Mouse (Mus musculus): Measurements from ENCODE around the gene 0610040J01Rik. TPM values are rescaled to one million over a fixed set of nuclear protein-coding genes. Genes with fewer than 3 reads are reported as not detected.
A peak's percentile ranks its signal among the peaks of the same experiment; 100 is the strongest.

Gene 0610040J01Rik
- total RNA-seq, 4 experiments from 2014 or later: 4.1 to 6.1 (median 5.1) TPM

DNA sequence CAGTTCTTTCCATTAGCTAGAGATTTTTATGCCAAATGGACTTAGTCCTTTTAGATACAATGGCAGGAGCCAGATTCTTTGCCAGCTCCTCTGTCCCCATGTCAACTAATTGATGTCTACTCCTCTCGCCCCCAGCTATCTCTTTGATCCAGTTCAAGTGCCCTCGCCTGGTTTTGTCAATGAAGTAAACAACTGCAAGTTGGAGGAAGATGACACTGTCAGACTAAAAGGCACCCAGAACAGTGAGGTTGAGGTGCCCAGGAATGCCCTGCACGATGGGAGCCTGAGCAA is 85.6 kb downstream of the 0610040J01Rik start:
- DNase-seq (ENCODE audit: low spot score): no peak

DNA sequence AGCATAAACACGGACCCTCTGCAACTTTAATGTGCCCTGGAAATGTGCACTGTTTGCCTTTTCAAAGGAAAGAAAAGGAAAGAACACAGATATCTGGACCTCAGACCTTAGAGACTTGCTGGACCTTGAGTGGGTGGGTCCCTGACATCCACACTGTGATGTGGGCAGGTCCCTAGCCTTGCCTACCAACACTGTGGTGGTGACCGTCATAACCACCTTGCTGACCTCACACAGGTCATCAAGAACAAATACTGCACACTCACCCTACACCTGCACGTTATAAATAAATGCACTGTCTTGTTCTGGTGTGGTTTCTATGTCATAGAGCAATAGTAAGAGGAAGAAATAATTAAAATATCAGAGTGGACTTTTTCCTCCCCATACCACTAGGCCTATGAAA is 91.2 kb downstream of the 0610040J01Rik start:
- DNase-seq (ENCODE audit: low spot score): no peak

DNA sequence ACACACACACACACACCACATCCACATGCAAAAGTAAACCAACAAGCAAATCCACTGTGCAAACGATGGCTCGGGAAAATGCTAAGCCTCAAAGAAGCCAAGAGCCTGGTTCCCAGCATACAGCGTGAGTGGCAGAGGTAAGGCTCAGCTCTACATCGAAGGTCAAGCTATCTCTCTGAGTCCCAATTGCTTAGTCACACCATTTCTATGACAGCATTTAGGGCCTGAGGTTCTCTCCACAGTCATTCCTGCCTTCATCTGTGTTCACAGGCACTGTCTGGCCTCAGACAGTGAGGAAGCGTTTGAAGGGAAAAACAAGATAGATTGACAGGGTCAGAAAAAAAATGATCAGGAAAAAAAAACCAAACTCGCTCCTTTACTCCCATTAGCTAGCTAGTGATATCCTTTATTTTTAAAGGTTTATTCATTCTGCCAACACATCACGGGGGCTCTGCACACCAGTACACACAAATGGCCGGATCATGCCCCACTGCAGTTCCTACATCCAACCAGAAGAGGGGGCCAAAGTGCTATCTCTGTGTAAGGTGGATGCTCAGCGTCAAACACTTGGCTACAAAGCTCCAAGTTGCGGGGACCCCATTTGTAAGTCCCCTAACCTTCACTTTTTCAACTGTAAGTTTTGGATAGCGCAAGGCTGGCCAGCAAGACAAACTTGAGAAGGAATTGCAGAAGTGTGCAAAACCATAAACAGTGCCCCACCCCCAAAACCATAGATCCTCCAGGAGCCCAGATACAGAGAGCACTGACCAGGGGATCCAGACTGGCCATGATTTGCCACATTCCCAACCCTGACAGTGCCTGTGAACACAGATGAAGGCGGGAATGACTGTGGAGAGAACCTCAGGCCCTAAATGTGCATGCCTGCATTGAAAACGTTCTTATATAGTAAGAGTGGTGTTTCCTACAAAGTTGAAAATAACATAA is 94.3 kb downstream of the 0610040J01Rik start:
- DNase-seq (ENCODE audit: low spot score): peak; percentile 86

DNA sequence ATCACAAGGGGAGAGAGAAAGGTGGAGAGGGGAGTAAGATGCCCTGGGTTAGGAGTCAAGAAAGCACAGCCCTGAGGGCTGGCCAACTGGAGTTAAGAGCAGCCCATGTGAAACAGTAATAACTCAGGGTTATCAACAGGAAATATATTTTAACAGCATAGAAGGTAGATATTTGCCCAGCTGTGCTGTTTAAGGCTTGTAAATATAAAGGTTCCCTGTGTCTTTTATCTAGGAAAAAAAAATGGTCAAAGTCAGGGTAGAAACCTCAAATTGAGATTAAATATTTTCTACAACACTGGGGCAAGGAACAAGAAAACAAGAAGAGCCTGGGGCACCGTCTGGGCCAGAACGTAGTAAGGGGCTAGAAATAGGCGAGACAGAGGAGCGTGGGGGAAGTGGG is 95.3 kb downstream of the 0610040J01Rik start:
- DNase-seq (ENCODE audit: low spot score): no peak

DNA sequence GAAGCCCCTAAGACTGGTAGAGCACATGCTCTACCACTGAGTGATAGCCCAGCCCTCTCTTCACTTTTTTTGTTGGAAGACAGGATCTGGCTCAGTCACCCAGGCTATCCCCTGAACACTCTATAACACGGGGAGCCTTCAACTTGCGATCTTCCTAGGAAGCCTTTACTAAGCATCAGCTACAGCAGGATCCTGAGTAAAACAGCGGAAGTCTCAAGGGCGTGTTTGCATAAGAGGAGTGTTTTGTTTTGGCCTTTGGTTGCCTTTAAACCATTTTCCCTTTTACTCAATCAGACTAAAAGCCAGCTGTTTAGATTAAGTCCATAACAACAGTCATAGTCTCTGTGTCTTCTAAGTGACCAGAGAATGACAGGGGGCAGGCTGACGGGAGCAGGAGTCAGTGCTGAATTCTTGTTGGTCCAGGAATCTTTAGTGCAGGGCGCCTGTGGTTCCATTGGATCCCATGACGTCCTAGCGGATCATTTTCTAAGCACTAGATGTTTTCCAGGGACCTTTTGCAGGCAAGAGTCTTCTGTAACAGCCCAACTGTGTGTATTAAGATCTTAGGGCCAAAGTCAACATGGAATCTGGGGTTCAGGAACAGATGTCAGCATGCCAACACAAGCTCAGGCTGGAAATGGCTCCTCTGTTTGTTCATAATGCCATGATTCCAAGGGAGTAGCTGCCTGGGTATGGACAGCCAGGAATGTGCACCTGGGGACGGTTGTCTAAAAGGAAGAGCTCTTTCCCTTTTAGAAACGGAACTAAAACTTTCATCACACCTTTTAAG is 98.2 kb downstream of the 0610040J01Rik start:
- DNase-seq (ENCODE audit: low spot score): no peak

DNA sequence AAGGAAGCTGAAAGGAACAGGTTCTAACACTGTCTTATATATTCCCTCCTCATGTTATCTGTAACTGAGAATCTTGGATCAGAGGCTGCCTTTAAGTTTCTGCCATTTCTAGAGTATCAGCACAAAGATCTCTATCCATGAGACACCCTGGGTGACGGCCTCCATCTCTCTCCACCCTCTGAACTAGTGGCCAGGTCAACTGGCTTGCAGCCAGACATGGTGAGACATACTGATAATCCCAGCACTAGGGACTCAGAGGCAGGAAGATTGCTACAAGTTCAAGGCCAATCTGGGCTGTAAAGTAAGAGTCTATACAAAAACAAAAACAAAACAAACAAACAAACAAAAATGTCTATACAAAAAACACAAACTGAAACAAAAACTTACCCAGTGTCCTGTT is 102.7 kb downstream of the 0610040J01Rik start:
- DNase-seq (ENCODE audit: low spot score): no peak

DNA sequence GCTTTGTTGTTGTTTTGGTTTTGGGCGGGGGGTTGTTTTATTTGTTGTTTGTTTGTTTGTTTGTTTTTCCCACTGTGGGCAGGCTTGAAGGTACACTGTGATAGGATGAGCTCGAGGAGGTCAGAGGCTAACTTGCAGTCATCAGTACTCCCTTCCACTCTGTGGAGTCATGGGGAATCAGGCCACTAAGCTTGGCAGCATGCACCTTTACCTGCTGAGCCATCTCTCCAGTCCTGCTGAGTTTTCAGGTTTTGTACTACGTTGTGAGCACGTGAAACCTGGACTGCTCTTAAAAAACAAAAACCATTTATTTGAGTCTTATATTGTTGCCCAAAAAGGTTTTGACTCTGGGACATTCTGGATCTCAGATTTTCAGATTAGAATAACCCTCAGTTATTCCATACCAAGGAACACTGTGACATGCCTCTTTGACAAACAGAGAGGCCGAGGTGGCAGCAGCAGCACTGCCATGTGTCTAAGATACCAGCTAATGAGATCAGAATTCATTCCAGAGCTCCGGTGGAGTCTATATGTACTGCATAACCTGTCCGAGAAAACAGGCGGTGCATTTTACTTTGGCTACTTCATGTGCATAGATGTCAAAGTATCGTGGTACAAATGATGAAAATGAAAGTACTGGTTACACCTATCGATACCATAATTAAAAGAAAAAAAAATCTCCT is 104.4 kb downstream of the 0610040J01Rik start:
- DNase-seq (ENCODE audit: low spot score): no peak

DNA sequence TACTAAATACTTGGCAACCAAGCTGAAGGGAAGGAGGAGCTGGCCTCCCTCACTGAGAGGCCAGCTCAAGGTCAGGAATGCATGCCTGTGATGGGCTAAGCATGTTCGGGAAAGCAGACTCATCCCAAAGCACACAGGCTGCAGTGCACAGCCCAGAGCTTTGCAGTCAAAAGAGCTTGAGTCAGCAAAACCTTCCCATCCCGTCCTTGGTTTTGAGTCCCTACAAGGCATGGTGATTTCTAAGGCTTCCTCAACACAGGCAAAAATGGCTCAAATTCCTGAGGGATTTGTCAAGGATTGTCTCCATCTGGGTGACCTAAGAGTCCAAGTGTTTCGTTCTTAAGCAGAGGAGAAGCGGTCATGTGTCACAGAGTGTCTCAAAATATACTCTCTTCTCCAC is 106.0 kb downstream of the 0610040J01Rik start:
- no peak for DNase-seq (ENCODE audit: low spot score)

DNA sequence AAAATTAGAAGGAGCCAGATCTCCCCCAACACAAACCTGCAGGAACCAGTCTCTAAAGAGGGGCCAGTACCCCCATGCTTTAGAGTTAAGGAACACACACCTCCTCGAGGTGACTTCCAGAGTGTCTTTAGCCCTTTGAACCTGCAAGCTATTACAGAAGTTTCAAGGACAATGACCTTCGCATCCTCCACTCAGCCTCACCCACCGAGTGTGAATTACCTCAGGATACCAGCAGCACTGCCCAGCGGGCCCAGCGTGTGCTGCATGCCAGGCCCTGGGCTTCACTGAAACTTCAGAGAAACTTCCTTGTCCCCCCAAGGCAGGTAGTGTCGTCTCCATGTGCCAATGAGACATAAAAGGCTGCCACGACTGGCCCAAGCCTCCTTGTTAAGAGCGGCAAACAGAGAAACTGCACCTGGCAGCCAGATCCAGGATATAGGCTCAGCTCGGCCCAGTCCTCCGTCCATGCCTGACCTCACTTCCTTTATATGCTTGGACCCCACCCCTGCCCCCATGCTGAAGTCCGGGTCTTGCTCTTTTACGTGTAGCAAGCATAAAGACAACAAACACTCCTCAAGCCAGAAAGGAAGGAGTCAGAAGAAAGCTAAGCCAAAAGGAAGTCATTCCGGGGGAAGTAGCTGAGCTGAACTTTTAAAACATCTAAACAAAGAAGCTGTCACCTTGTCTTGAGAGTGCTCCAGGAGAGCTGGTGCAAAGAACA is 111.3 kb downstream of the 0610040J01Rik start:
- DNase-seq (ENCODE audit: low spot score): peak; percentile 24

DNA sequence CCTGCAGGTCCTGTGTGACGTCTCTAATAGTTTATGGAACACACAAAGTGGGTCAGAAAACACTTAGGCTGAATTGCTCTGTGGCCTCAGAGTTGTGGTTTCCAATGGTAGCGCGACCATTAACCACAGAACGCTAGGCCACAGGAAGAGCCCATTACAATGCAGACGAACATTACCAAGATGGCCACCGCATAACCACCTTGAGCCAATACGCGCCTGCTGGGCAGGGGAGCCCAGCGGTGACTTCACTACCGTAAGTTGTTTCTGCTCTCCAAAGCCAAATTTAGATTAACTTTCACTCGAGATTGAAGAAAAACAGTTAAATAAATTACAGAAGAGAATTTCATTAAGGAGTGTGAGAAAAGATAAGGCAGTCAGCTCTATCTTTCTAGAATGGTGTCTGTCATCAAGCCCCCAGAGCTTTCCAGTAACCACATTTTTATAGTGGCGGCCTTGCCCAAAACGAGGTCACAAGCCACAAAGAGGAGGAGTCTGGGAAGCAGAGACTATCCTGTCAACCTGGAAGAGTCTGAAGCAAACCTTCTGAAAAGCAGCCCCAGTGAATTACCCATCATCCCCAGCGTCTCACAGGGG is 113.0 kb downstream of the 0610040J01Rik start:
- no peak for DNase-seq (ENCODE audit: low spot score)

DNA sequence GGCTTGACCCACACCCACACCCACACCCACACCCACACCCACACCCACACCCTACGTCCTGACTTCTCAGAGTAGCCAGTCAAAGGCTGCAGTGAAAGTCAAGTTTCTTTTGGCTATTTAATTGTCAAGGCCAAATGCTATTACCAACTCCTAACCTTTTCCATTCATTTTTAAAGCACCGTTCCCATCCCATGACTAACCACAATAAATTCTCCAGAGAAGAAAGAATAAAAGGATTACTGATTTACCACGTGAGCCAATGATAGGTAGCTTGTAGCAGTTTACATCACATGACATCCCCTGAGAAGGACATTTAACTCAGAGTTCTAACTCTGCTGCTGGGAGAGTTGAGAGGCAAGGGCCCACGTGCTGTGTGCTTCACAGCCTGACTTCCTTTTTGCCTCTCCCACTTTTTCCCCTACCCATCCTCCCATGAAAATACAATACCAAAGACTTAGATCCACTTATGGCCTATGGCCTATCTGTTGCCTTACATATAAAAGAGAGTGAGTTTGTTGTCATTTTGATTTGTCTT is 118.7 kb downstream of the 0610040J01Rik start:
- DNase-seq (ENCODE audit: low spot score): no peak

DNA sequence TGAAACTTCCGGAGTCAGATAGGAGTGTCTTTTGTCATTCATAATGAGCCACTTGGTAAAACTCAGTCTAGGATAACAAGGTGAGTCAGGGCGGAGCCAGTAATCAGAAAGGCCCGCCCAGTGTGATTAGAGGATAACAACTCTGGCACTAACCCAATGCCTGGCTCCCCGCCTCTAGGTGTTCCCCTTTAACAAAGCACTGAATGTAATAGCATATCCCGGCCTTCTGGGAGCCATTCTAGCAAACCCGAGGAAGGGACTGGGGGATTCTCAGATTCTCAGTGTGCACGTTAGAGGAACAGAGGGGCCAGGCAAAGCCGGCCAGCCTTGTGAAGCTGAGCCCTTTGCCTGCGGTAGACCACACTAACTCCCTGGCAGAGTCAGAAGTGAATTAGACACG is 120.7 kb downstream of the 0610040J01Rik start:
- DNase-seq (ENCODE audit: low spot score): no peak

DNA sequence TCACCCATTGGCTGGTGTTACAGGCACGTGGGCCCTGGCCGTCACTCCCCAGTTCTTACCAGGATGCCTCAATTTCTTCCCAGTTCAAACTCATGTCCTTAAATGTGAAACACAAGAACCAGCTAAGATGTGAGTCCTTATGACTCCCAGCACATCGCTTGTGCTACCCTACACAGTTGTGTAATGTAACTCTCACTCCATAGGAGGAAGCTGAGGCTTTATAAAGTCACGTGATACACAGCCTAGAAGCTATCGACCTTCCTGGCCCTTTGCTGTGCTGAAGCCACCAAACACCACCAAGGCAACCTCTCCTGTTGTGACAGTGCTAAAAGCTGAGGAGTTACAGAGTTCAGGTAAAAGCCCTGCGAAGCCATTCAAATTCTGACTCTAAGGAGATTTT is 123.4 kb downstream of the 0610040J01Rik start:
- DNase-seq (ENCODE audit: low spot score): no peak

DNA sequence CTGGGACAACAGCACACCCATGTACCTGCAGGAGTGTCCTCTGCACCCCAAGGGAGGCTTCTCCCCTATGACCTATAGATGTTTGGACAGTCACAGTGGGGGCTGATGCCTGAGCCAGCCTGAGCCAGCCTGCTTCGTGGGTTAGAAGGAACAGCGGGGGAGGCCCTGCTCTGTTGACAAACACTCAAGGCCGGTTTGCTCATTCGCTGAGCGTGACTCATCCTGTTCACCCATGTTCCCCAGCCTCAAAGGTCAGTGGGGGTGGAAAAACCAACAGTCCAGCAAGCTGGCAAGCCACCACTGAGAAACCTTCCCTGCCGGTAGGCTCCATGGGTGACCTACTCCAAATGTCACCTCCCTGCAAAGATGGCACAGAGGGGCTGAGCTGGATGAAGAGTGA is 124.6 kb downstream of the 0610040J01Rik start:
- no peak for DNase-seq (ENCODE audit: low spot score)

DNA sequence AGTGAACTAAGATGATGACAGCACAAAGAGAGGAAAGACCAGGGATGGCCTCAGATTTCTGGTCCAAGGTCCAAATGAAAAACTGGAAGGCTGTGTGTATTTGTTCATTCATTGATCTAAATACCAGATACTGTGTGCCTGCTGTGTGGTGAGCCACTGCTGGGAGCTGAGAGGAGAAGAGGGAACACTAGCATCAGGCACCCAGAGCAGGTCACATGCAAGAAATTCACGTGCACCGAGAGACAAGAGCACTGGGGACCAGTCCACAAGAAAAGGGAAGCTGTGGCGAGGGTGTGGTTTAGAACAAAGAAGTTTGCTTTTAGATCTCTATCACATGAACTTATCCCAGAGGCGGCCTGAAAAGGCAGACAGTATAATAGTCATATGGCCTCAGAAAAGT is 126.4 kb downstream of the 0610040J01Rik start:
- peak; percentile 42 for DNase-seq (ENCODE audit: low spot score)

DNA sequence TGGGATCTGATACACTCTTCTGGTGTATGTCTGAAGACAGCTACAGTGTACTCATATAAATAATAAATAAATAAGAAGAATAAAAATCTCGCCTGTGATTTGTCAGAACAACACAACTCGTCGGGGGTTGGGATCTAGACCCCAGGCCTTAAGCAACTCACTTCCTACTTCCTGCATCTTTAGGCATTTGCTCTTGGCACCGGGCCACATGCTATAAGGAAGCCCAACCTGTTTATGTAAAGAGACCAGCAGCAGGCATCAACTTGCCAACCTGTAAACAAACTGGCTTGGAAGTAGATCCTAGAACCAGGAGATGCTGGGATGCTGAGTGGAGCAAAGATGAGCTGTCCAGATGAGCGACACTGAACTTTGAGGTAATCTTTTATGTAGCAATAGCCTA is 129.7 kb downstream of the 0610040J01Rik start:
- DNase-seq (ENCODE audit: low spot score): no peak

DNA sequence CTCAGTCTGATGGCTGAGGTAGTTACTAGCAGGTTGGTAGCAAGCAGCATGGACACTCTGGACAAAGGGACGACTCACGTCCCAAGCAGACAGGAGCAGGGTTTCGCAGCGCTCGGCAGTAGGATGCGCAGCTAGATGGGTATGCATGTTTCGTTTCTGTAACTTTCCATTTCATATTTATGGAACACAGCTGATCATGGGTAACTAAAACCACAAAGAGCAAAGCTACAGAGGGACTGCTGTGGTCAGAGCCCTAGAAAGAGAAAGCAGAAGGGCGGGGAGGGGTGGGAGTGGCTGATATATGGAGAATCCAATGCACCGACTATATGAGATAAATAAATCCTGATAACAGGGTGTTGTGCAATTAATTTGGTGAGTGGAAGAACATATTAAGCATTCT is 131.1 kb downstream of the 0610040J01Rik start:
- DNase-seq (ENCODE audit: low spot score): no peak

DNA sequence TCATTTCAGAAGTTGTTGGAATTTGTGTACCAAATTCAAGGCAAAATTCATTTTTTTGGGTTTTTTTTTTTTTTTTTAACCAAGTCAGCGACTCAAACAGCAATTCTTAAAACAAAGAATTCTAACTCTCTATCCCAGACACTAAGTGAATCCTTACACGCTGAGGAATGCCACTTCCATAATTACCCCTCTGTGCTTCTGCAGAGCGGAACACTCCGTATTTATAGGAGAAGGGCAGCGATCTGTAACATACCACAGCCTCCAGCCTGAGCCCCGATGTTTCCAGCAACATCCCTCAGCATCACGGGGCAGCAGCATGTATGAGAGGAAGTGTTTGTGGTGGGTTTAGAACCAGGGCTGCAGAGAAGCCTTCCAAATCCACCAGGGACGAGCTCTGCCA is 135.4 kb downstream of the 0610040J01Rik start:
- no peak for DNase-seq (ENCODE audit: low spot score)

DNA sequence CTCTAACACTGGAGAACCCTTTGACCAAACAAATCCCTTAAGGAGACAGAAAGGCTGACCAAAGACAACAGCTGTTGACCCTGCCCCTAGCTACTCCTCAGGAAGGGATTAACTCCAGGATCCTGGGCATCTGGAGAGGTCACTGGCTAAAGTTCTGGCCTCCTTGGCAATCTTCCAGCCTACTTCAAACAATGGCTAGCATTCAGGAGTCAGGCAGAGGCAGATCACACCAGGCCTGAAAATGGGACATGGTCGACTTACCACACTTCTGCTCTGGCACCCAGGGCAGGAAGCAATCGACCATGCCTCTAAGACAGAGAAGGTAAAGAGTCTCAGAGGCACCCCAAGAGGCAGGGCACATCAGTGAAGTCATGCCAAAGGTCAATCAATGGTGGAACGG is 137.0 kb downstream of the 0610040J01Rik start:
- DNase-seq (ENCODE audit: low spot score): no peak

Measured in heart, adult 8-10 months (tissue).